ENCODE assay signal across 33 mouse cellular contexts in genomic region chrX:112694392-112694791, GRCm38 (mm10). TPM values are rescaled to one million over a fixed set of nuclear protein-coding genes. Genes with fewer than 3 reads are reported as not detected.
DNase-seq lines count a peak whose midpoint lies in the region; ATAC-seq and TF ChIP-seq lines count a peak whose summit lies in the region.
"Had no signal": no experiment of that assay in that cellular context is flagged by ENCODE, and none has a peak within 500 bp of the region (broad histone marks: within the 10 kb centered on the region; RNA-seq: fewer than 3 reads in every experiment).

No protein-coding gene starts in this region.

- DNase-seq in lung, adult 18-20 months = peak; percentile 3 to 29
- DNase-seq in lung, postnatal 4 days = no peak
- DNase-seq in ES-E14 (ENCODE audit: low read depth, low spot score) = no peak
- no peak for DNase-seq in layer of hippocampus, adult 11-12 months (ENCODE audit: low spot score)
- DNase-seq in midbrain, embryonic 14.5 days = no peak
- DNase-seq: adrenal gland, adult 2 months; cerebellum, adult 8-10 months; cerebellum, postnatal 25 days; gastrocnemius, postnatal 10 days; kidney, postnatal 14 days; liver; right cerebral cortex, adult 18-20 months; thymus, adult 18-20 months; thymus, postnatal 25 days had no signal

- H3K4me1 ChIP-seq in ES-E14 (ENCODE audit: control insufficient read depth in 2 of 2, insufficient read depth in 2 of 2, low read length in 2 of 2, poor library complexity in 1 of 2) = no peaks in the 10 kb centered on the region
- H3K4me1 ChIP-seq in intestine, embryonic 16.5 days (ENCODE audit: control insufficient read depth, insufficient read depth, low read length) = no peaks in the 10 kb centered on the region
- no peaks in the 10 kb centered on the region for H3K4me1 ChIP-seq in stomach, embryonic 14.5 days (ENCODE audit: control insufficient read depth, insufficient read depth, low read length)
- H3K4me1 ChIP-seq in forebrain, embryonic 12.5 days = no peaks in the 10 kb centered on the region
- H3K4me1 ChIP-seq in midbrain, embryonic 14.5 days (ENCODE audit: control insufficient read depth, insufficient read depth, low read length) = no peaks in the 10 kb centered on the region
- H3K4me1 ChIP-seq: embryonic facial prominence, embryonic 10.5 days; embryonic facial prominence, embryonic 15.5 days; forebrain, embryonic 13.5 days; lung, embryonic 15.5 days; midbrain, embryonic 12.5 days had no signal

- H3K36me3 ChIP-seq in ES-E14 (ENCODE audit: control insufficient read depth, insufficient read depth, low read length, poor library complexity, severe bottlenecking) = no peaks in the 10 kb centered on the region
- no peaks in the 10 kb centered on the region for H3K36me3 ChIP-seq in intestine, embryonic 16.5 days (ENCODE audit: control insufficient read depth, insufficient read depth, low read length)
- no peaks in the 10 kb centered on the region for H3K36me3 ChIP-seq in stomach, embryonic 14.5 days (ENCODE audit: control insufficient read depth, insufficient read depth, low read length)
- no peaks in the 10 kb centered on the region for H3K36me3 ChIP-seq in forebrain, embryonic 12.5 days (replicated peaks)
- H3K36me3 ChIP-seq in midbrain, embryonic 14.5 days (ENCODE audit: control insufficient read depth, insufficient read depth, low read length) = no peaks in the 10 kb centered on the region
- H3K36me3 ChIP-seq: embryonic facial prominence, embryonic 10.5 days; embryonic facial prominence, embryonic 15.5 days; lung, embryonic 15.5 days; midbrain, embryonic 12.5 days had no signal

- H3K9ac ChIP-seq in ES-E14 (ENCODE audit: insufficient read depth, low read depth, low read length, poor library complexity, severe bottlenecking) = no peak overlapping the region
- no peak overlapping the region for H3K9ac ChIP-seq in intestine, embryonic 16.5 days (ENCODE audit: low read depth, low read length)
- no peak overlapping the region for H3K9ac ChIP-seq in stomach, embryonic 14.5 days (replicated peaks; ENCODE audit: low read depth, low read length)
- H3K9ac ChIP-seq in forebrain, embryonic 12.5 days = no peak overlapping the region
- H3K9ac ChIP-seq in midbrain, embryonic 14.5 days (replicated peaks; ENCODE audit: low read length) = no peak overlapping the region
- H3K9ac ChIP-seq: embryonic facial prominence, embryonic 15.5 days; forebrain, embryonic 13.5 days; hindbrain, embryonic 14.5 days; liver, embryonic 14.5 days; lung, embryonic 15.5 days; midbrain, embryonic 12.5 days had no signal

- H3K9me3 ChIP-seq in ES-E14 (ENCODE audit: control insufficient read depth, insufficient read depth, low read depth, low read length) = no peaks in the 10 kb centered on the region
- H3K9me3 ChIP-seq in intestine, embryonic 16.5 days (ENCODE audit: control insufficient read depth, low read length) = no peaks in the 10 kb centered on the region
- no peaks in the 10 kb centered on the region for H3K9me3 ChIP-seq in stomach, embryonic 14.5 days (ENCODE audit: control insufficient read depth, low read depth, low read length)
- no peaks in the 10 kb centered on the region for H3K9me3 ChIP-seq in forebrain, embryonic 12.5 days
- H3K9me3 ChIP-seq in midbrain, embryonic 14.5 days (ENCODE audit: control insufficient read depth, low read length) = no peaks in the 10 kb centered on the region
- H3K9me3 ChIP-seq: embryonic facial prominence, embryonic 10.5 days; embryonic facial prominence, embryonic 15.5 days; forebrain, embryonic 13.5 days; lung, embryonic 15.5 days; midbrain, embryonic 12.5 days had no signal

- no peak overlapping the region for H3K4me2 ChIP-seq in intestine, embryonic 16.5 days (ENCODE audit: low read depth, low read length)
- no peak overlapping the region for H3K4me2 ChIP-seq in stomach, embryonic 14.5 days (replicated peaks; ENCODE audit: low read depth, low read length)
- no peak overlapping the region for H3K4me2 ChIP-seq in forebrain, embryonic 12.5 days
- H3K4me2 ChIP-seq in midbrain, embryonic 14.5 days (ENCODE audit: low read length) = no peak overlapping the region
- H3K4me2 ChIP-seq: embryonic facial prominence, embryonic 15.5 days; forebrain, embryonic 13.5 days; heart, embryonic 11.5 days; hindbrain, embryonic 14.5 days; lung, embryonic 15.5 days; midbrain, embryonic 12.5 days had no signal

- no peak overlapping the region for H3K27ac ChIP-seq in ES-E14 (ENCODE audit: insufficient read depth, low read depth, low read length, poor library complexity, severe bottlenecking)
- no peak overlapping the region for H3K27ac ChIP-seq in intestine, embryonic 16.5 days (ENCODE audit: low read length)
- no peak overlapping the region for H3K27ac ChIP-seq in stomach, embryonic 14.5 days (ENCODE audit: low read length)
- no peak overlapping the region for H3K27ac ChIP-seq in forebrain, embryonic 12.5 days
- no peak overlapping the region for H3K27ac ChIP-seq in midbrain, embryonic 14.5 days (replicated peaks; ENCODE audit: low read depth, low read length)
- H3K27ac ChIP-seq: embryonic facial prominence, embryonic 10.5 days; embryonic facial prominence, embryonic 15.5 days; forebrain, embryonic 13.5 days; hindbrain, embryonic 14.5 days; liver, embryonic 14.5 days; lung, embryonic 15.5 days; midbrain, embryonic 12.5 days had no signal

- in situ Hi-C loops in ES-E14 (cut with MboI; ENCODE audit: low sequenced_read_pairs in 2 of 2, unreplicated experiment in 2 of 2) = loop anchor here in 1 of 2 experiments (10.0 kb wide), 1 partner anchor 210 kb away; no protein-coding TSS in a partner anchor

- H3K4me3 ChIP-seq in ES-E14 (ENCODE audit: insufficient read depth in 1 of 2, low read depth in 1 of 2, low read length in 2 of 2, poor library complexity in 1 of 2, severe bottlenecking in 1 of 2) = no peak overlapping the region
- H3K4me3 ChIP-seq in intestine, embryonic 16.5 days (ENCODE audit: low read length) = no peak overlapping the region
- no peak overlapping the region for H3K4me3 ChIP-seq in stomach, embryonic 14.5 days (ENCODE audit: low read depth, low read length)
- H3K4me3 ChIP-seq in forebrain, embryonic 12.5 days (replicated peaks) = no peak overlapping the region
- no peak overlapping the region for H3K4me3 ChIP-seq in midbrain, embryonic 14.5 days (replicated peaks; ENCODE audit: low read depth, low read length)
- H3K4me3 ChIP-seq: embryonic facial prominence, embryonic 10.5 days; embryonic facial prominence, embryonic 15.5 days; forebrain, embryonic 13.5 days; lung, embryonic 15.5 days; midbrain, embryonic 12.5 days had no signal

- peak; percentile 82 for ATAC-seq in intestine, embryonic 16.5 days
- ATAC-seq in stomach, embryonic 14.5 days (ENCODE audit: insufficient number of reproducible peaks, insufficient read depth, low FRiP score, low read depth) = peak; percentile 67; the same call in 1 of the 2 replicates
- ATAC-seq in forebrain, embryonic 12.5 days (ENCODE audit: low FRiP score) = no peak
- ATAC-seq in midbrain, embryonic 14.5 days (ENCODE audit: low FRiP score, low TSS enrichment) = no peak
- ATAC-seq: activated CD4-positive, CD25-positive, alpha-beta regulatory T cell, adult 4 months; forebrain, embryonic 13.5 days had no signal

- WGBS in intestine, embryonic 16.5 days = 50% methylated on average over 1 of the region's 1 CpGs
- WGBS in stomach, embryonic 14.5 days = 58% methylated on average over 1 of the region's 1 CpGs
- WGBS in forebrain, embryonic 12.5 days = 32% methylated on average over 1 of the region's 1 CpGs
- 78% methylated on average over 1 of the region's 1 CpGs for WGBS in midbrain, embryonic 14.5 days

- no peaks in the 10 kb centered on the region for H3K27me3 ChIP-seq in intestine, embryonic 16.5 days (replicated peaks; ENCODE audit: control insufficient read depth, insufficient read depth, low read length)
- no peaks in the 10 kb centered on the region for H3K27me3 ChIP-seq in stomach, embryonic 14.5 days (ENCODE audit: control insufficient read depth, insufficient read depth, low read length)
- H3K27me3 ChIP-seq in forebrain, embryonic 12.5 days = no peaks in the 10 kb centered on the region
- H3K27me3 ChIP-seq in midbrain, embryonic 14.5 days (ENCODE audit: control insufficient read depth, insufficient read depth, low read length) = no peaks in the 10 kb centered on the region
- H3K27me3 ChIP-seq: embryonic facial prominence, embryonic 15.5 days; forebrain, embryonic 13.5 days; lung, embryonic 15.5 days; midbrain, embryonic 12.5 days had no signal

TF ChIP-seq in ES-E14, 5 proteins besides CTCF, POLR2A, EP300 and RAD21:
- 0 out of 2 replicates have a peak, but pooled peaks have one; percentile 43 for TF ChIP-seq ZNF384 (IDR thresholded peaks at IDR 0.05; ENCODE audit: low read depth, low read length)
- no peak for TF ChIP-seq HCFC1 (IDR thresholded peaks at IDR 0.05; ENCODE audit: borderline replicate concordance, insufficient read depth, low read length)

RNA-seq across cellular contexts. Expression of gene Pof1b, which starts 4.1 kb away (rescaled TPM):
- 0.27 and 0.74 TPM in 2 replicates for total RNA-seq in ES-E14 (2012; rRNA removed)
- polyA plus RNA-seq in intestine, embryonic 16.5 days (2015; fragmentation: Nextera tagmentation; extraction: Ambion mirVana) = 4.4 and 6.3 TPM in 2 replicates
- 11.8 and 13.5 TPM in 2 replicates for polyA plus RNA-seq in stomach, embryonic 14.5 days (2014; fragmentation: Nextera tagmentation; extraction: Ambion mirVana)
- 0.20 and 0.26 TPM in 2 replicates for polyA plus RNA-seq in forebrain, embryonic 12.5 days (2016; fragmentation: Nextera tagmentation; extraction: Ambion mirVana)
- polyA plus RNA-seq in midbrain, embryonic 14.5 days (2014; fragmentation: Nextera tagmentation; extraction: Ambion mirVana) = 0.24 and 0.28 TPM in 2 replicates
- total RNA-seq: adrenal gland, adult 2 months; gastrocnemius, postnatal 10 days; hematopoietic stem cell, adult 5-6 weeks; layer of hippocampus, adult 18-20 months; layer of hippocampus, postnatal 10 days; left cerebral cortex, adult 18-20 months; left cerebral cortex, postnatal 14 days; megakaryocyte, adult 5-6 weeks; monocyte, adult 5-6 weeks had no signal
- polyA plus RNA-seq: activated CD4-positive, CD25-positive, alpha-beta regulatory T cell, adult 4 months; adrenal gland, adult 2 months had no signal

Comparison
In these comparisons a context has a peak if more than half of its experiments do, and no peak if none do; other contexts are left out.
1. DNase-seq: peak in lung, adult 18-20 months (2 of 2); none in lung, postnatal 4 days (0 of 2), ES-E14 (single experiment), layer of hippocampus, adult 11-12 months (single experiment) and midbrain, embryonic 14.5 days (single experiment).
2. ATAC-seq: peak in intestine, embryonic 16.5 days (single experiment) and stomach, embryonic 14.5 days (single experiment); none in forebrain, embryonic 12.5 days (single experiment) and midbrain, embryonic 14.5 days (single experiment).